Mouse (Mus musculus) cortical plate, adult 2 months (tissue): ENCODE data around the gene Nlrc5.

Experiments used
- CTCF ChIP-seq: fragments of 200-500 bp; IDR thresholded peaks from 2 replicates; pipeline ENCODE4 v1.5.1; 2011; ENCODE audit warnings: mild to moderate bottlenecking, control low read depth, low read length; ENCODE audit not compliant: insufficient read depth; ENCODE audit errors: extremely low read depth
- POLR2A ChIP-seq: fragments of 200-500 bp; IDR thresholded peaks from 2 replicates; pipeline ENCODE4 v1.6.1; 2011; ENCODE audit warnings: mild to moderate bottlenecking, low read length, control low read depth; ENCODE audit not compliant: insufficient read depth; ENCODE audit errors: extremely low read depth

DNA sequence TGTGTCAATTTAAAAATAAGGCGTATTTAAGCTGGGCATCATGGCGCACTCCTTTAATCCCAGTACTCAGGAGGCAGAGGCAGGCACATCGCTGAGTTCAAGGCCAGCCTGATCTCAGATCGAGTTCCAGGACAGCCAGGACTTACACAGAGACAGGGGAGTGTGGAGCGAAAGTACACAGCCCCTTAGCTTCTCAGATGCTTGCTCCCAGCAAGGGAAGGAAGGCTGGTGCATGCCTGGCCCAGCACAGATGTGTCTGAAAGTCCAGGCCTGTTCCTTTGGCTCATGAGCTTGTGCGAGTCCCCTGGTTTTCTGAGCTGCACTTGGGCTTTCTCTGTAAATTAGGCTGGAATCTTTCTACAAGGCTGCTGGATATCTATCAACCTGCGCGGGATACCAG, 43.2 kb upstream of the Nlrc5 start:
- TF ChIP-seq POLR2A (no peak), CTCF (no peak)
